8 mouse cellular contexts compared by ENCODE assay signal in the genomic region with DNA sequence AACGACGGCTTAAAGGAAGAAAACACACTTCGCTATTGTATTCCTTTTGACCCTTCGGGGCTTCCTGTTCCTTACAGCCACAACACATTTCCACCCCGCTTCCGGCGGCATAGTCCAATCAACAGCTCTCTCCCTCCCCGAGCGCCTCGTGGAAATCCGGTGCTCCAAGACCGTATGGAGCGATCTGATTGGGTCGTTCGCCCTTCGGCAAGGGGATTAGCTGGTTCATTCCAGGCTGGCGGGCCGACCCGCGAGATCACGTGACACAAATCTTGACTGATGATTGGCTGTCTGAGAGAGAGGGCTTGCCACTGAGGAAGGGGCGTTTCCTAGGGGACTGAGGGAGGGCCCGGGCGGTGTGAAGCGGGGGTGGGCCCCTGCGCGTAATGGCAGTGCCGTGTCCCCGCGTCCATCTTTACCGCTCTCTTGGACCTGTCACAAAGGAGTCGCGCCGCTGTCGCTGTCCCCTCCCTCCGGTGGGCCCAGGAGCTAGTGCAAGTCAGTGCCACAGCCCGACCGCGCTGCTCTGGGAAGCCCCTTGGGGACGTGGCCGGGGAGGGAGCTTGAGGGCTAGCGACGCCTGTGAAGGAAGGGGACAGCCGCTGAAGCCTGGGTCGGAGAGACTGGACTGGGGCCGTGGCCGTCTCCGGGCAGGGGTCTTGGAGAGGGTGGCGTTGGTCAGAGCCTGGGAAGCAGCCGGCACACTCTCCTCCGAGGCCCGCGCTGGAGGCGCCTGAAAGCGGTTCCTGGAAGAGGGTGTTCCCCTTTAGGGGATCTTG. TPM values are rescaled to one million over a fixed set of nuclear protein-coding genes. Genes with fewer than 3 reads are reported as not detected.
DNase-seq lines count a peak whose midpoint lies in the region; ATAC-seq lines count a peak whose summit lies in the region.

TSS of gene Rspry1 (plus strand) at position 331 of the 779 bp plus-strand sequence.
TSS of gene Fam192a (minus strand) at position 391 of the 779 bp plus-strand sequence.

- peak; percentile 97 for ATAC-seq in inflammation-experienced regulatory T-cells, adult 6 months
- ATAC-seq in megakaryocyte-erythroid progenitor cell, adult 5-6 weeks (replicated peaks; ENCODE audit: low FRiP score, low TSS enrichment, poor library complexity, severe bottlenecking): peak; percentile 96

- intact Hi-C loops in gastrocnemius, postnatal 14 days (cut with DNase I; ENCODE audit: low total_unique reads): loop anchor here (10.0 kb wide), 1 partner anchor 93 kb away; the partner anchor contains the start of gene Pllp
- intact Hi-C loops in left cerebral cortex, postnatal 10 days (cut with DNase I): loop anchor here (5.0 kb wide), 1 partner anchor 101 kb away; no protein-coding TSS in a partner anchor

- peak; percentile 100 for DNase-seq in adrenal gland, adult (ENCODE audit: inconsistent age in 2 of 2, low spot score in 1 of 2)
- DNase-seq in embryo, embryonic 10.5 days (ENCODE audit: low spot score): peak; percentile 100
- DNase-seq in gastrocnemius, postnatal 14 days: peak; percentile 99
- peak; percentile 99 to 100 for DNase-seq in left cerebral cortex, postnatal 10 days (ENCODE audit: extremely low spot score in 1 of 2, low spot score in 2 of 2)
- peak; percentile 100 for DNase-seq in right cerebral cortex, postnatal 25 days
- DNase-seq in urinary bladder, postnatal 4 days (ENCODE audit: low spot score in 2 of 2): peak; percentile 100

RNA-seq across cellular contexts. Expression of gene Rspry1, which starts in this region (rescaled TPM):
- 10 to 100 TPM in 1 of 2 experiments, 1 to 10 TPM in 1; 9.4 to 10.3 TPM for total RNA-seq in gastrocnemius, postnatal 14 days (2021)
- polyA plus RNA-seq in inflammation-experienced regulatory T-cells, adult 6 months (2017; shearing (Covaris generic)): 10 to 100 TPM; 23.1 to 29.3 (median 24.0) TPM
- 10 to 100 TPM; 34.6 to 35.7 TPM for total RNA-seq in left cerebral cortex, postnatal 10 days (2021)
- total RNA-seq in megakaryocyte-erythroid progenitor cell, adult 5-6 weeks (2014; fragmentation: Nextera tagmentation): 32.6 and 43.4 TPM in 2 replicates
- 43.9 and 51.2 TPM in 2 replicates for total RNA-seq in megakaryocyte-erythroid progenitor cell, adult 5-6 weeks (2017)

RNA-seq across cellular contexts. Expression of gene Fam192a, which starts in this region (rescaled TPM):
- 10 to 100 TPM; 21.1 to 25.2 TPM for total RNA-seq in gastrocnemius, postnatal 14 days (2021)
- 10 to 100 TPM; 52.4 to 89.1 (median 66.9) TPM for polyA plus RNA-seq in inflammation-experienced regulatory T-cells, adult 6 months (2017; shearing (Covaris generic))
- total RNA-seq in left cerebral cortex, postnatal 10 days (2021): 10 to 100 TPM; 42.0 to 46.1 TPM
- total RNA-seq in megakaryocyte-erythroid progenitor cell, adult 5-6 weeks (2014; fragmentation: Nextera tagmentation): 52.0 and 60.3 TPM in 2 replicates
- 89.9 and 154 TPM in 2 replicates for total RNA-seq in megakaryocyte-erythroid progenitor cell, adult 5-6 weeks (2017)

Comparison
In these comparisons a context has a peak if more than half of its experiments do, and no peak if none do; other contexts are left out.
1. Peak in every context shown above with its lines: DNase-seq and ATAC-seq.